Comparison of ENCODE assay signal across 8 mouse cellular contexts in genomic region chr6:45059556-45060471, GRCm38 (mm10). TPM values are rescaled to one million over a fixed set of nuclear protein-coding genes. Genes with fewer than 3 reads are reported as not detected.
DNase-seq lines count a peak whose midpoint lies in the region; ATAC-seq and TF ChIP-seq lines count a peak whose summit lies in the region.

No protein-coding gene starts in this region.

- no peaks in the 10 kb centered on the region for H3K36me3 ChIP-seq in lung, embryonic 15.5 days
- H3K36me3 ChIP-seq in embryonic facial prominence, embryonic 13.5 days, result no peaks in the 10 kb centered on the region
- no peaks in the 10 kb centered on the region for H3K36me3 ChIP-seq in midbrain, embryonic 12.5 days
- H3K36me3 ChIP-seq in testis, adult 2 months (ENCODE audit: control insufficient read depth, insufficient read depth, low read length), result no peaks in the 10 kb centered on the region

- no peak overlapping the region for H3K9ac ChIP-seq in lung, embryonic 15.5 days
- H3K9ac ChIP-seq in embryonic facial prominence, embryonic 13.5 days, result no peak overlapping the region
- peak overlapping the region; percentile 63 for H3K9ac ChIP-seq in midbrain, embryonic 12.5 days (replicated peaks)

- no peak for TF ChIP-seq CTCF in testis, adult 2 months (IDR thresholded peaks at IDR 0.05; ENCODE audit: control insufficient read depth, insufficient read depth, insufficient replicate concordance, low read depth, low read length)

- peaks cover 9% of the 10 kb centered on the region; the same call in 1 of the 2 replicates for H3K27me3 ChIP-seq in lung, embryonic 15.5 days
- peaks cover 8% of the 10 kb centered on the region; the same call in 1 of the 2 replicates for H3K27me3 ChIP-seq in embryonic facial prominence, embryonic 13.5 days
- no peaks in the 10 kb centered on the region for H3K27me3 ChIP-seq in midbrain, embryonic 12.5 days
- H3K27me3 ChIP-seq in testis, adult 2 months (ENCODE audit: control insufficient read depth, insufficient read depth, low read length), result no peaks in the 10 kb centered on the region

- ATAC-seq in lung, embryonic 15.5 days (ENCODE audit: borderline replicate concordance, extremely low read depth, low FRiP score, low TSS enrichment), result peak; percentile 57
- no peak for ATAC-seq in embryonic facial prominence, embryonic 13.5 days (ENCODE audit: insufficient number of reproducible peaks, insufficient read depth, low FRiP score, low TSS enrichment, low read depth)
- peak; percentile 91 for ATAC-seq in midbrain, embryonic 12.5 days (ENCODE audit: low FRiP score, low read depth)

- DNase-seq in lung, postnatal 14 days, result no peak
- DNase-seq in layer of hippocampus, adult 18-20 months (ENCODE audit: low spot score in 2 of 2), result peak; percentile 61 to 73
- DNase-seq in heart, postnatal 36 days, result no peak
- no peak for DNase-seq in heart, postnatal 25 days (ENCODE audit: low spot score)

- WGBS in lung, embryonic 15.5 days, result 6% methylated on average over 37 of the region's 37 CpGs
- whole genome bisulfite sequencing in embryonic facial prominence, embryonic 13.5 days, result 1% methylated on average over 35 of the region's 37 CpGs
- 3% methylated on average over 26 of the region's 37 CpGs for WGBS in midbrain, embryonic 12.5 days

- no peaks in the 10 kb centered on the region for H3K9me3 ChIP-seq in lung, embryonic 15.5 days
- no peaks in the 10 kb centered on the region for H3K9me3 ChIP-seq in embryonic facial prominence, embryonic 13.5 days
- no peaks in the 10 kb centered on the region for H3K9me3 ChIP-seq in midbrain, embryonic 12.5 days

- no peak overlapping the region for H3K4me3 ChIP-seq in lung, embryonic 15.5 days
- H3K4me3 ChIP-seq in embryonic facial prominence, embryonic 13.5 days, result peak overlapping the region; percentile 7; the same call in 1 of the 2 replicates
- H3K4me3 ChIP-seq in midbrain, embryonic 12.5 days, result peak overlapping the region; percentile 51
- peak overlapping the region; percentile 44 for H3K4me3 ChIP-seq in testis, adult 2 months (ENCODE audit: control insufficient read depth, low read depth, low read length)

- TF ChIP-seq POLR2A in testis, adult 2 months (IDR thresholded peaks at IDR 0.05; ENCODE audit: control insufficient read depth, low read depth, low read length), result no peak

- H3K4me2 ChIP-seq in lung, embryonic 15.5 days, result no peak overlapping the region
- H3K4me2 ChIP-seq in embryonic facial prominence, embryonic 13.5 days, result peak overlapping the region; percentile 29
- H3K4me2 ChIP-seq in midbrain, embryonic 12.5 days (replicated peaks), result peak overlapping the region; percentile 72

- intact Hi-C loops in heart, postnatal 36 days (cut with DNase I), result no loop called here
- intact Hi-C loops in heart, postnatal 25 days (cut with DNase I), result no loop called here

- H3K4me1 ChIP-seq in lung, embryonic 15.5 days, result no peaks in the 10 kb centered on the region
- 0 out of 2 replicates have a peak, but pooled peaks cover 3% of the 10 kb centered on the region for H3K4me1 ChIP-seq in embryonic facial prominence, embryonic 13.5 days
- H3K4me1 ChIP-seq in midbrain, embryonic 12.5 days, result peaks cover 6% of the 10 kb centered on the region; the same call in 1 of the 2 replicates
- peaks cover 2% of the 10 kb centered on the region for H3K4me1 ChIP-seq in testis, adult 2 months (ENCODE audit: control insufficient read depth, insufficient read depth, low read length)

- H3K27ac ChIP-seq in lung, embryonic 15.5 days, result no peak overlapping the region
- no peak overlapping the region for H3K27ac ChIP-seq in embryonic facial prominence, embryonic 13.5 days
- peak overlapping the region; percentile 79 for H3K27ac ChIP-seq in midbrain, embryonic 12.5 days (replicated peaks)
- H3K27ac ChIP-seq in testis, adult 2 months (ENCODE audit: control insufficient read depth, insufficient read depth, low read depth, low read length), result no peak overlapping the region

RNA-seq across cellular contexts. Expression of gene Cntnap2, which starts 0.7 kb away (rescaled TPM):
- polyA plus RNA-seq in lung, embryonic 15.5 days (2015; fragmentation: Nextera tagmentation; extraction: Ambion mirVana), result 1.0 and 1.3 TPM in 2 replicates
- polyA plus RNA-seq in embryonic facial prominence, embryonic 13.5 days (2015; fragmentation: Nextera tagmentation; extraction: Ambion mirVana), result 3.1 and 3.6 TPM in 2 replicates
- total RNA-seq in layer of hippocampus, adult 18-20 months (2021), result 100 to 1,000 TPM in 1 of 2 experiments, 10 to 100 TPM in 1; 97.6 to 118 TPM
- polyA plus RNA-seq in midbrain, embryonic 12.5 days (2016; fragmentation: Nextera tagmentation; extraction: Ambion mirVana), result 41.7 and 52.6 TPM in 2 replicates
- 48.5 and 49.6 TPM in 2 replicates for polyA plus RNA-seq in testis, adult 2 months (2012; rRNA removed)
- not detected for total RNA-seq in heart, postnatal 36 days (2021)
- total RNA-seq in heart, postnatal 25 days (2021), result not detected

Comparison
In these comparisons a context has a peak if more than half of its experiments do, and no peak if none do; other contexts are left out.
1. DNase-seq: peak in layer of hippocampus, adult 18-20 months (2 of 2); none in lung, postnatal 14 days (single experiment), heart, postnatal 36 days (0 of 2) and heart, postnatal 25 days (single experiment).